Mouse (Mus musculus) megakaryocyte, embryonic 14.5 days (primary cell): ENCODE data around the gene Skil.

Source experiments
- FLI1 ChIP-seq: IDR thresholded peaks from 2 replicates; pipeline ENCODE4 v1.6.1; 2012; ENCODE audit warnings: low read length, inconsistent platforms, mixed read lengths
- GATA1 ChIP-seq: IDR thresholded peaks from 3 replicates; pipeline ENCODE4 v1.6.1; 2012; ENCODE audit warnings: mixed read lengths, low read length, inconsistent platforms, borderline replicate concordance

GRCm38 (mm10) chr3:31061103-31061785 is 33.6 kb upstream of the Skil start:
- TF ChIP-seq GATA1 (peak; percentile 41; the same call in 1 of the 3 replicates), FLI1 (peak; percentile 40; the same call in 1 of the 2 replicates)
